Mouse (Mus musculus): Measurements from ENCODE around the gene Scamp3.
A peak's percentile ranks its signal among the peaks of the same experiment; 100 is the strongest.
"Not testable (repeated sequence)": the region's sequence is repeated elsewhere in the genome, so short reads cannot be mapped to it uniquely, and the experiment has no call there.

The Scamp3 gene

DNA sequence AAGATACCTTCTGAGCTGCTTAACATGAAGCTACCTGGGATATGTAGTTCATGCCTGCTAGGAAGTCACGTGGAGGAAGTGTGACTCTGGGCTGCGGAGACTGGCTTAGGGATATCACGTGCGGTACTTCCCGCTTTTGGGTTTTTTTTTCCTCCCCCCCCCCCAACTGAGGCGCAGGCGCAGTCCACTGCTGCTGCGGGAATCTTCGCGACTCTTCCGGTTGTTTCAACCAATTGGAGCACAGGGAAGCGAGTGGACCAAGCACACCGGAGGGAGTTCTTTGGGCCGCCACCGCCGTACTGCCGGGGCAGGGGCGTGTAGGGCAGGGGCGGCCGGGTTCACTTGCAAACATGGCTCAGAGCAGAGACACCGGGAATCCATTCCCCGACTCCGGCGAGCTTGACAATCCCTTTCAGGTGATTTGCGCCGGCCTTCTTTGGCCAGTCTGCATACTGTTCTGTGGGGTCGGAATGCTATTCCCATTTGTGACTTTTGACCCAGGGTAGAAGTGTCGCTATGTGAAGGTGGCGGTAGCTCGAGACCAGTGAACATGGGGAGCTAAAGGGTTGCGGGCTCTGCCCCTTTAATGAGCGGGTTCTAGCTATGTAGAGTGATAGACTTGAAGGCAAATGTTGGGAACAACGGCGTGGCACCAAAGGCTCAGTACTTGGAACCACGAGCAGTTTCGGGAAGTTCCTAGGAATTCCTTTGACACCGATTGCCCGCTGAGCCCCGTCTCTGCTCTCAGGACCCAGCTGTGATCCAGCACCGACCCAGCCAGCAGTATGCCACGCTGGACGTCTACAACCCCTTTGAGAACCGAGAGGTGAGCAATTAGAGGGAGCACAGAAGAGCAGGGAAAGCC is at the start of gene Scamp3:
Gene Scamp3 (plus strand): TSS at position 232 of the 865 bp plus-strand sequence.
- DNase-seq (ENCODE audit: low read depth, low spot score): peak; percentile 97

DNA sequence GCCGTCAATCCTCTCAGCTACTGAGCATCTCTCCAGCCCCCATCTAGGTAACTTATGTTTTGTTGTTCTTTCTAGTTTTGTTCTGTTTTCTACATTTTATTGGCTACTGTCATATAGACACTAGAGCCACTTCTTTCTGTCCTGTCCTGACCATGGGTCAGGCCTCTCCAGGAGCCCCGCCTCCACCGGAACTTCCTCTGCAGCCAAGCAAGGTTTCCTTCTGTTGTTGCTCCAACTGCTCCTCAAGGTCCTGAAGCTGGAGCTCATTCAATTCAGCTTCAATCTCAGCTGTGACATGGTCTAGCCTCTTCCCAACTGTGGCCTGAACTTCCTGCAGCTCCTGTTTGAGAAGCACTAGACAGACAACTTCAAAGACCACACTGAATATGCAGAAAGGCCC is 47.4 kb upstream of the Scamp3 start:
- no peak for DNase-seq (ENCODE audit: low read depth, low spot score)

DNA sequence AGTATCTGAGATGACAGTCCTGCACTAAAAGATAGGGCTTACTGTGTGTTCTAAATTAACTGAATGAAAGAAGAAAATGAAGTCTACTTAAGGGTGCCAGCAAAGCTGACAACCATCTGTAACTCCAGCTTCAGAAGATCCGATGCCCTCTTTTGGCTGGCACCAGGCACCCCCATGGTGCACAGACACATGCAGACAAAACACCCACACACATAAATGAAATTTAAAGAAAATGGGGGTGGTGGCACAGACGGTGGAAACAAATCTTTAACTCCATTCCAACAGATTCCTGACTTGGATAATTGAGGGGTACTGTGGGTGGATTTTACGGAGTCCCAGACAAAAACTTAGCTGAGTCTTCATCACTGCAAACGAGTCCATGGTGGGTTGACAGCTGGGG is 45.5 kb upstream of the Scamp3 start:
- no peak for DNase-seq (ENCODE audit: low read depth, low spot score)

DNA sequence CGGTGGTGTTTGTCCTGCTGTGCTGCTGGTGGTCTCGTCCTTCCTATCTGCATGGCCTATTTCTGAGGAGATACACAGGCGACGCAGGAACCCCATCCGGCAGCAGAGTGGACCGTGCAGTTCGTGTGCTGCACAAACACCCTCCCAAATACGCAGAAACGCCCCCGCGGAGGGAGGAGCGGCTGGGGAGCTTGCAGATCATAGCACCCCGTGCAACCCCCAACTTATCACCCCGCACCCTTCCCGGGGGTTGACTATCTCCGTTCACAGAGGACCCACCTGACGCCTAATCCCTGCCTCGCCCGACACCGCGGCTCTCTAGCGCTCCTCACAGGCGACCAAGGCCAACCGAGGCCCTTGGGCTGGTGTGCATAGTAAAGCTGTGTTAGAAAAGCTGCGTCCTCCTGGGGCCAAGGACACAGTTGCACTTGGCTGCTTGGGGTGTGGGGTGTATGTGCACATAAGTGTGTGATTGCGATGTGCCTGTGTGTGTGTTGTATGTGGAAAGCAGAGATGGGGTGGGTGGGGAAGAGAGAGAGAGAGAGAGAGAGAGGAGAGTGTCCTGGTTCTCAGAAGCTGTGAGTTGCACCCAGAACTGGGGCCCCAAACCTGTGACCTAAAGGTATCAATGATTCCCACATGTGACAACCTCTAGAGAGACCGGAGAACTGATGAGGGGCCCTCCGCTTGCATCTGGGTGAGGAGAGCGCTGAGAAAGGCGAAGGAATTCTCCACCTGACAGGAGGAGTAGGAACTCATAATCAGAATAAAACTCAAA is 44.8 kb upstream of the Scamp3 start:
- DNase-seq (ENCODE audit: low read depth, low spot score): no peak

DNA sequence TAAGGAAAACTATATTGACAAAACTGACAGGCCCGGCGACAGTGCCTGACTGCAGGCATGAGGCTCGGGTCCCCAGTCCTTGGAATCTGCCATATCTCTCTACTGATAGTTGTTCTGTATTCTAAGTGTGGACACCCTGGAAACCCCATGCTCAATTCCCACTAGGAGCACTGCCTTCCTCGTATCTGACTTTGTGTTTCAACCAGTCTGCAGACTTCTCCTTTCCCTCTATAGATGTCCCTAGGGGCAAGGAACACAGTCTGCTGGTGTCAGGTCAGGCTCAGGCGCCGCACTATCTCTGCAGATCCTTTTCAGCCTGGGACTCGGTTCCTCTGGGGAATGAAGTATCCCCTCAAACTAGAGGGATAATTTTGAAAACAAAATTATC is 44.2 kb upstream of the Scamp3 start:
- no peak for DNase-seq (ENCODE audit: low read depth, low spot score)

GRCm38 (mm10) chr3:89133752-89134151 is 43.5 kb upstream of the Scamp3 start:
- no peak for DNase-seq (ENCODE audit: low read depth, low spot score)

DNA sequence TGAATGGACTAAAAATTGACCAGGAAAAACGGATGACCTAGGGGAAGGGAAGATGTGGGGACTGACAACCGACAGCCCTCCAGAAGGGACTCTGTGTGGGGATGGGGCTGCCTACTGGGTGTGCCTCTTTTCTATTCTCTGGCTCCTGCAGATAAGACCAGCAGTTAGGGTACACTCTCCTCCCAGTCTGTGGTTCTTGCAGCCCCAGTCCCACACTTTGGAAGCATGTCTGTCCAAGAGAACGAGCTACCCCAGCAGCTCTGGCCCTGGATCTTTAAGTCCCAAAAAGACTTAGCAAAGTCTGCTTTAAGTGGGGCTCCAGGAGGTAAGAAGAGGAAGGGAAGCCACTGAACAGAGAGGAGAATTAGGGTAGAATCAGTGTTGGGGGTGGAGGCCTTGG is 41.3 kb upstream of the Scamp3 start, which contains the start of gene Pklr:
Gene Pklr (plus strand): TSS at position 185 of the 400 bp plus-strand sequence.
- DNase-seq (ENCODE audit: low read depth, low spot score): no peak

DNA sequence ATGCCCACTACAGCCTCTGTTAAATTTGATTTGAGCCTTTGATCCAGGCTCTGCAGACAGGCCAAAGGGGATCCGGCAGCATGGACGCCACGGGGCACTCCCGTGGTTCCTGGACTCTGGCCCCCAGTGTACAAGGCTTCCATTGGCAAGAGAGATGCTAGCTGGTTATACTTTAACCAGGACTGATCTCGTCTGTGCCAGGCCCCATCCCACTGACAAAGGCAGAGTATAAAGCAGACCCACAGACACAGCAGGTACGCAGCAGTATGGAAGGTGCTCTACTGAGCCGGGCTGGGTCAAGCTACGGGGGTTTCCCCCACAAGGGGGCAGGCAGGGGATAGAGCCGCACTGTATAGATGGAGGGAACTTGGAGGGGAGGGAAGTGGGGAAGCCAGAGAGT is 40.9 kb upstream of the Scamp3 start:
- DNase-seq (ENCODE audit: low read depth, low spot score): no peak

- DNase-seq (ENCODE audit: low read depth, low spot score): no peak
Observed at GRCm38 (mm10) chr3:89144821-89145220, 32.5 kb upstream of the Scamp3 start.

DNA sequence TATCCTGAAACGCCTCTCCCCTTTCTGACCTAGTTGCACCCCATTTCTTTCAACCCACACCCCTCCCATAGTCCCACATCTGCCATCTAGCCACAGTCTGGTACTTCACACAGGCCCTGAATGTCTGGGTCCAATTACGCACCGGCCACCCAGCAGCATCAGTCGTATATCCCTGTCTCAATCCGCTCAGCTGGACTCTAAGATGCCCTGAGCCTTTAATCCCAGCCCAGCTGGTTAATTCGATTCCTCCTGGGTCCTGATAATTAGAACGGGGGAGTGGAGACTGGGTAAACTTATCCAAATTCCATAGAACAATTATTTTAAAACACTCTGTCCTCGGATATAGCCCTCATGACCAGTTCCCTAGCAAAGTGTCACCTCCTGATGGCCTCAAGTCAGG is 31.7 kb upstream of the Scamp3 start:
- no peak for DNase-seq (ENCODE audit: low read depth, low spot score)

DNA sequence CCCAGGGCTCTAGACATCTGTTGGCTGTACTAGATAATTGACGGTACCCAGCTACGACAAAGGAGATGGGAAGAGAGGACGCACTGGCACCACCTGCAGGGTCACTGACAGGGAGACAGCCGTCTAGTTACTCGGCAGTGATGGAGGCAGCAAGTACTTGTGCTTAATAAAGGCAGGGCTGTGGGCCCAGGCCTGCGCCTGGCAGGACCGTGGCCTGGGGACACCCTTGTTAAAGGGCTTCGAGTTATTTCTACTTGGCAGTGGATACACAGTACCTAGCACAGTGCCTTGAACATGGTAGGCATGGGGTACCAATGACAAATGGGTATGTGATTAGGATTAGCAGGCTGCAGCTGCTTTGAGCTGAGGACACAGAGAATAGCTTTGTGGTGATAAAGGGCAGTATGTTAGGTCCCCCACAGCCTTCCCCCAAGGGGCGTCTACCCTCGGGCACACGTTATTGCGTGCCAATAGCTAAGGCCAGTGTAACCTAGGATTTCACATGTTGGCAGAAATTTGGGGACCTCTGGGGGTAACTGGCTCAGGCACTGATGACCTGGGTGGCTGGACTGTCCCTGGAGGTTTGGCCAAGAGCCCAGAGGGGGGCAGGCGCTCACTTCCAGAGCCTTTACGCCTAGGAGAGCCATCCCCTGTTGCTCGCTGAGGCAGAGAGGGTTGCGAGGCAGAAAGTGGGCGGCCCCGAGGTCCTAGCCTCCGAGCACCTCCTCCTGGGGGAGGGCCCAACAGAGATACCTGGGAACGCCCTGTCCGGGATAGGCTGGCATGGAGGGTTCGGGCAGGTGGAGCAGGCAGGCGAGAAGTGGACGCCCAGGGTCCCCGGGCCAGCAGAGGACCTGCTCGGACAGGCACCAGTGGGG is 29.9 kb upstream of the Scamp3 start:
- no peak for DNase-seq (ENCODE audit: low read depth, low spot score)

- no peak for DNase-seq (ENCODE audit: low read depth, low spot score)
Observed at GRCm38 (mm10) chr3:89147979-89148311, 29.3 kb upstream of the Scamp3 start.

GRCm38 (mm10) chr3:89148567-89148966 is 28.7 kb upstream of the Scamp3 start:
- DNase-seq (ENCODE audit: low read depth, low spot score): no peak

DNA sequence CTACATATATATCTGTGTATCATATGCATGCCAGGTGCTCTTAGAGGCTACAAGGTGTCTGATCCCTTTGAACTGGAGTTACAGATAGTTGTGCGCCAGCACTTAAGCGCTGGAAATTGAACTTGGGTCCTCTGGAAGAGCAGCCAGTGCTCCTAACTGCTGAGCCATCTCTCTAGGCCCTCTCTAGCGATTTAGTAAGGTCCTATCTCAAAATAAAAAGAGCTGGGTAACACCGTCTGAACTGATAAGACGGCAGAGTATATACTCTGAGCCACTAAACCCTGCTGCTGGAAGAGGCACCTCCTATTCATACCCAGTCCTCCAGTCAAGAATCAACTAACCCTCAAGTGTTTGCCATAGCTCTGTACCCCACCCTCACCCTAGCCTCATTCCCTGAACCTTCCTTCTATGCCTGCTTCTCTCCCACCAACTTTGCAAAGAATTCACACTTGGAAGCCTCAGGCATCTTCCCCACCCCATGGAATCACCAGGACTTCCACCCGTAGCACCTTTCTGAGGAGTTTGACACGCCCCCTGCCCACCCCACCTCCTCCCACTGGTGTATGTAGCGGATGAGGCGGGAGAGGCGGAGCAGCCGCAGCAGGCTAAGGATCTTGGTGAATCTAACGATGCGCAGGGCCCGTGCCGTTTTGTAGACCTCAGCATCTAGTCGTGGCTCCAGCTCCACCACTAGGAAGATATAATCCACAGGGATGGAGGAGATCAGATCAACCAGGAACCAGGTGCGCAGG is 25.0 kb upstream of the Scamp3 start:
- DNase-seq (ENCODE audit: low read depth, low spot score): no peak

GRCm38 (mm10) chr3:89156951-89157350 is 20.3 kb upstream of the Scamp3 start:
- no peak for DNase-seq (ENCODE audit: low read depth, low spot score)

DNA sequence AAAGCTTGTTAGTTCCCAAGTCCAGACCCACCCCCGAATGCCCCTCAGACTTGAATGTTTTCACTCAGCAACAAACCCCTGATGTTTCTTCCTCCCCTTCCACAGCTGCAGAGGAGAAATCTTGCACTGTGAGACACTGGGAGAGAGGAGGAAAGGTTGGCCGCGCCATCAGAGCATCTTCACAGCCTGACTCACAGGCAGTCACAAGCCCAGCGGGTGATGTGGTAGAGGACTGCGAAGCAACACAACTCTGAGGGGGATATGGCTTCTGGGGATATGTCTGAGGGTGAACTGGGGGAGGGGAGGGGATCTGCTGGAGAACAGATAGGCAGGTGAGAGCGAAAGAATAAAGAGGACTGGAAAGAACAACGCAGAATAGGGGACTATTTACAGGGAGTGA is 18.6 kb upstream of the Scamp3 start:
- DNase-seq (ENCODE audit: low read depth, low spot score): no peak

- no peak for DNase-seq (ENCODE audit: low read depth, low spot score)
Observed at GRCm38 (mm10) chr3:89159211-89159610, 18.1 kb upstream of the Scamp3 start.

- DNase-seq (ENCODE audit: low read depth, low spot score): no peak
Observed at GRCm38 (mm10) chr3:89159616-89160344, 17.5 kb upstream of the Scamp3 start, which contains the start of gene Hcn3. Hcn3 (minus strand) TSS chr3:89160196.

DNA sequence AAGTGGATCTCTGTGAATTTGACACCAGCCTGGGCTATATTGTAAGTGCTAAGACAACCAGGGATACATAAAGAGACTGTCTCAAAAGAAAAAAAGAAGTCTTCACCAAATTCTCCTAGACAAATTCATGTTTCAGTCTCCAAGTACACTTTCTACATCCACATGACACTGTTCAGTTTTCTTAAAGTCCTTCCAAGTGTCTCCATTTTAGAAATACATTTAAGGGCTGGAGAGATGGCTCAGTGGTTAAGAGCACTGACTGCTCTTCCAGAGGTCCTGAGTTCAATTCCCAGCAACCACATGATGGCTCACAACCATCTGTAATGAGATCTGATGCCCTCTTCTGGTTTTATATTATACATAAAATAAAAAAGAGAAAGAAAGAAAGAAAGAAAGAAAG is 16.1 kb upstream of the Scamp3 start:
- DNase-seq (ENCODE audit: low read depth, low spot score): not testable (repeated sequence)

DNA sequence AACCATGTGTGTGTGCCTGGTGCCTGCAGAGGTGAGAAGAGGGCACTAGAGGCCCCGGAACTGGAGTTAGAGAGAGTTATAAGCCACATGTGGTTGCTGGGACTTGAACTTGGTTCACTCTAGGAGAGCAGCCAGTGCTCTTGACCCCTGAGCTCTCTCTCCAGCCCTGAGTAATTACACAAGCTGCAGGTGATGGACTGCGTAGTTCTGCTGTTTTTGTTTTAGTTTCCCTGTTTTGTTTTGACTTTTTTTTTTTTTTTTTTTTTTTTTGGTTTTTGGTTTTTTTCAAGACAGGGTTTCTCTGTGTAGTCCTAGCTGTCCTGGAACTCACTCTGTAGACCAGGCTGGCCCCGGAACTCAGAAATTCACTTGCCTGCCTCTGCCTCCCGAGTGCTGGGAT is 15.5 kb upstream of the Scamp3 start:
- no peak for DNase-seq (ENCODE audit: low read depth, low spot score)
